Mouse (Mus musculus): ENCODE results near the gene Cxcl2.

Gene Cxcl2

DNA sequence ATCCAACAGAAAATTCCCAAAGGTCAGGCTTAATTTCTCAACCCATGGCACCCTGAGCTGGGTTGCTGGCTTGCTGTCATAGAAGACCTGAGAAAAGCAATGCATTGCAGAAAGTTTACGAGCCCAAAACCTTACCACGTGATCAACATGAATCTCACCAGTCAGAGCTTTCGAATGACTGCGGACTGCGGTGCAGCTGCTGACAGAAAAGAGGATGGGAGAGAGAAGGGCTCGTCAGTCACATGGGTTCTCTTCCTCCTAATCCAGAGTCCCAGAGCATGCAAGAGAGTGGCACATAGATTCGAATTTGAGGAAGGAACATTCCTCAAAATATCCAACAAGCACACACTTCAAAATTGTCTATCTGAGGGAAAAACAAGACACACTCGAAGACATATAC is 9.4 kb upstream of the Cxcl2 start:
- DNase-seq (ENCODE audit: low spot score) = no peak

DNA sequence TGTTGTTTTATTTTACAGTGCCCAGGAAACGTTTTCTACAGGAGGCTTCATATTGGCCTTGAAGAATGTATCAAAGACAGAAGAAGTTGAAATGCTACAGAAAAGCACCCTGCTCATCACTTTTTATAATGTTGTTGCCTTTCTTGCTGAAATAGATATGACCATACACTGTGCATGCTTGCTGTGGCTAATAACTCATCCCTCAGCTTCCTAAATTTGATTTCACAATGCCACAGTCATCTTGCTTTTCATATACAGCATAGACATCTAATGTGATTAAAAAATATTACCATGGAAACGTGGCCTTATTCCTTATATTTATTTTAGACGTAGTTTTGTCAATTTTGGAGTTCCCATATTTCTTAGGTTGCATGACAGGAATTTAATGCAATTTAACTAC is 6.2 kb upstream of the Cxcl2 start:
- no peak for DNase-seq (ENCODE audit: low spot score)

DNA sequence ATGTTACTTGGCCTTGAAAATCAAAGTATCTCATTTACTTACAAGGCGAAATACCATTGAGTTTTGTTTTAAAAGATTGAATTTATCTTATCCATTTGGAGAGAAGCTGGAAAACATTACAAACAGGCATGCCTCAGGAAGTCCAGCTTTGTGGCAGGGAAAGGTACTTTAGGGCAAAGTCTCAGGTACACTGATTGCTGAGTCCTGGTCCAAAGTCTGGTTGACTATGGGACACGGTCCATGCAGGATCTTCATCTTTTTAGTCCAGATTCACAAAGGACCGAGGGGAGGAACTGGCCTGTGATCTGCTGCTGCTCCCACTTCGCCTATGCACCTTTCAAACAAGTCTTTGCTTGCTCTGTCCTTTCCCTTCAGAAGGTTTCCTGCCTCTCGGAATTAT is 4.4 kb upstream of the Cxcl2 start:
- no peak for DNase-seq (ENCODE audit: low spot score)

DNA sequence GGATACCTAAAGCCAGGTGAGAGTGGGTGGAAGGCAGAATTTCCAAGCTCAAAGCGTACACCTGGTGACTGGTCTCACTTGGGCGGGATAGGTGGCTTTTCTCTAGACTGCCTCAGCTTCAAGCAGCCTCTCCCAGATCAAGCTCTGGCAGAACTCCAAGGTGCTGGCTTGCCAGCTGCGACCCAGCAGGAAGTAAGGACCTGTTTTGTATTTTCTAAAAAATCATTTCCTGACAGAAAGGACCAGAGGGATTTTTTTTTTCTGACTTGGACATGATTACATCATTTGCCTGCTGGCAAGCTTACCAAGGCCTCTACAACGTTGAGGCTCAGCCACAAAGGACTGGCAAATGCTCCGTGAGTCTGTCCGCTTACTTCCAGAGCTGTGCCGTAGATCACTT is 3.5 kb upstream of the Cxcl2 start:
- DNase-seq (ENCODE audit: low spot score) = no peak

DNA sequence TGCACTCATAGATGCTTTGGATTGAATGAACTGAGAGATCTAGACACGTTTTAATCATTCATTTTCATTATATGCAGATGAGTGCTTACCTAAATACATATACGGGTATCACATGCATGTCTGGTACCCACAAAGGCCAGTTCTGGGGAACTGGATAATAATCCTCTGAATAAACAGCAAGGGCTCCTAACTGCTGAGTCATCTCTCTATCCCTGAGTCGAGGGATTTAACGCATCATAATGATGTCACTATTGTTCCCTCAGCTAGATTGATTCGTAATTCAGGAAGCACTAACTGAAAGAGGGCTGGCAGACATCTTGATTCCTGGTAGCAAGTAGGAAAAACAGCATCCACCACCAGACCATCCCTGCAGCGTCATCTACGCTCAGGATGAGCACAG is 3.0 kb upstream of the Cxcl2 start:
- DNase-seq (ENCODE audit: low spot score) = no peak

DNA sequence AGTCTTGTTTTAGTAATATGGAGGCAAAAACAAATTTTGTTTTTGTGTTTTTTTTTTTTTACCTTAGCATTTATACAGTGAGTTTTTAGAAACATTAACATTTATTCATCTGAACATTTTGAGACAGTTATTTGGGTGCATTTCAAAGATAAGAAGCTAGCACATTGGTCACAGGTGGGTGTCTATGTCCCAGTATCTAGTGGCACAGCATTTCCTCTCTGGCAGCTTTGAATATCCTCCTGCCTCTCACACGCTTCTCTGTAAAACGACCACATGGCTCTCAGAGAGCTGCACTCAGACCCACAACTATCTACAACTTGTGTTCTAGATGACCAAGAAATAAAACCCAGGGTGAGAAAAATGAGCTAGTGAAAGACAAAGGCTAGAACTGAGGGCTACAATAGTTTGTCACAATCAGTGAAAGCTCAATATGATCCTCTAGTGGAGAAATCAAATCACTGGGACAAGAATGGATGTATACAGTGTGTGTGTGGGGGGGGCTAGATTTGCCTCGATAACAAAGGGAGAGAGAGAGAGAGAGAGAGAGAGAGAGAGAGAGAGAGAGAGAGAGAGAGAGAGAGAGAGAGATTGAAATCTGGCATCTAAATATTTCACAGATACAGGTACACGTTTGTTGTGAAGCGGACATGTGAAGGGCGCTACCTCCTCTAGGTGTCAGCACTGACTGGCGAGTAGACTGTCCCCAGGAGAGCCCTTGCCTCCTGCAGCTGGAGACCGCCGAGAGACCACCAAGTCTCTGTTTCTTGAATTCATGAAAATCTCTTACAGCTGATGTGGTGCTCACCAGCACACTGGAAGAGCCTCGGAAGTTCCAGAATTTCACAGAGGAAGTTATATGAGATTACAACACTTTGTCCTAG is 1.1 kb upstream of the Cxcl2 start:
- no peak for DNase-seq (ENCODE audit: low spot score)

DNA sequence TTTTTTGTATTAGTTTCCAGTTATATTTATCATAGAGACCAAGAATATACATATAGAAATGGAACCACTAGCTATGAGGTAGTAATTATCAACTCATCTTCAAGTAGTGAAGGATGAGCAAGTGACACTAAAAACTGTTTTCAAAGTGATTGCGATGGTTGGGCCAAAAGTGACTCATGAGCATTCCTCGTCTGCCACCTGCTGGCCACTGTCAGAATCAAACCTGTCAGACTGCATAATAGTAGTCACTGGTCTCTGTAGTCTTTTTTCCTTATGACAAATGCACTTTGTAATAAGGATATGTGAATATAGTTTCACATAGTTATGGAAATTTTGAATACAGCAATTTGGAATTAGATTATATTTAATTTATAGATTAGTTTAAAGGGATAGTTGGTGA is 5.3 kb downstream of the Cxcl2 start:
- no peak for DNase-seq (ENCODE audit: low spot score)

DNA sequence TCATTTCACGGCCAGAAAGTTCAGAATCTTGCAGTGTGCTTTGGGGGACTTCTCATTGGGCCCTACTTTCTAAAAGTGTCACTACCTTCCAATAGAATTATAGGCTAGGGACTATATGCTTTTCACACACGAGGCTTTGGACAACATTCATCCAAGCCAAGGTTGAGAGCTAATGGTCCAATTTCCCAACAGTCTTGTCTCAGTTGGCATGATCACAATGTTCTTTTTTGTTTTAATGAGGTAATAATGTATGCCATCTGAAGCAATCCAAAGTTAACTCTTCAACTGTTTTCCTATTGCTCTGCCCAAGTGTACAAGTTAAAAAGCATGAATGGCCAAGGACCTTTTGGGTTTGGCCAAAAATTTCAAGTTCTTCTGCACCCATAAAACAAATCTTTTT is 15.8 kb downstream of the Cxcl2 start:
- DNase-seq (ENCODE audit: low spot score) = no peak

DNA sequence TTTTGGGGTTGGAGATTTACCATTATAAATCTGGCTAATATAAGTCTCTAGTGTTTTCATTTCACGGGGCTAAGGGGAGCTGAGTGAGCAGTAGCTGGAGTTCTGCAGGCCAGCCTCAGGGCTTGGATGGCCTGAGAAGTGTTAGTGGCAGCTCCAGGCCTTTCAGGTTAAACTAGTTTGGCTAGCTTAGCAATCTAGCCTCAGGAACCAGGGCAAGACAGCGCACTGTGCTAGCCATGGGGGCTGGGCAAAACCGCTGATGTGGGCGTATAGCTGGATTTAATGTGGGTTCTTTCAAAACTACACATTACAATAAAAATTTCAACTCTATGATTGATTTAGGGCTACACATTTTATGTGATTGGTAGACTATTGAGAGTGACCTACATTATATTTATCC is 19.3 kb downstream of the Cxcl2 start:
- DNase-seq (ENCODE audit: low spot score) = no peak

DNA sequence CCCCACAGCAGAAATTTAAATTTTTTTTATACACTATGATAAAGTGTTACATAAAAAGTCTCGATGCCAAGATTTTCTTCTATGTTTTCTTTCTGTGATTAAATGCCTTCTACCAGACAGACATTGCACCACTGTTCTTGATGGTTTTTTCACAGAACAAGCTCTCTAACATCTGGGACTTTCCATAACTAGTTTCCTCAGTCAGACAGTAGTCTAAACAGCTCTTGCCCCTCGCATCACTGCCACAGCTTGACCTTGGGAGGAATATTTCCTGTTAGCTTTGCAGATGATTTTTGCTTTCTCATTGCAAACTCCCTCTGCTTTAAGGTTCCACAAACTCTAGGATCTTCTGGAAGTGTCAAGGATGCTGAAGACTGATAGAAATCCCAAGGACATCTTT is 26.9 kb downstream of the Cxcl2 start:
- no peak for DNase-seq (ENCODE audit: low spot score)

DNA sequence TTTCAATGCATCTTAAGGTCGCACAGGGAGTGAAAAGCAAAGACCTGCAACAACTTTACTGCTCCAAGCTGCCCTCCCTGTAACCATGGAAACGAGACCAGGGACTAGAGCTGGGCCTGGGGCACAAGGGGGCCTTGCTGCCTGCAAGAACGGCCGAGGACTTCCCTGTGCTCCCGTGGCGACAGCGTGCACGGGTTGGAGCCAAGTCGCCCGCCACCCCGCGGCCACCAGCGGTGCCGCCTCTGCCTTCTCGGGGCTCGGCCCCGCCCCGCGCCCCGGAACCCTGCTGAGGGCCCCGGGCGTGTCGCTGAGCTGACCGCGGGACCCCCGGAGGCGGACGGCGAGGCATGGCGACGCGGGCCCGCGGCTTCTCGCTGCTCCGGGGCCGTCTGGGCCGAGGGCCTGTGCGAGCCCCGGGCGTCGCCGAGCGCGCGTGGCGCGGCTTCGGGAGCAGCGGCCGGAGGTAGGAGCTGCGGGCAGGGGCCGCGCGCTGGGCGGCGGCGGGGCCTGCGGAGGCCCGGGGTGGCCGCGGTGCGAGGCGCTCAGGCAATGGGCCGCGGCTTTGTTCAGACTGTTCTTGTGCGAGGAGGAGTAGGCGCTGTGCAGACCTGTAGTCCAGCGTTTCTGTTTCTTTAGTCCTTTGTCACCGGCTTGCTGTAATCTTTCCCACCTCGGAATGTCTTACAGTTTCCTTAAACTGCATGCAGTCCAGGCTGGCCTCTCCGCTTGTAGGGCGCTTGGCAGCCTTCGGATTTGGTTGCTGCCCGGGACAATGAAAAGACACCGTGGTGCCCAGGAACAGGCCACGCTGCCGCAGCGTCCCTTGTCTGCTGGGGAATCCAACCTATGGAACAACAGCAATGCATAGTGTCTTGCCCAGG is 27.5 kb downstream of the Cxcl2 start, which contains the start of gene Mthfd2l:
TSS of gene Mthfd2l (plus strand) at position 147 of the 881 bp plus-strand sequence.
- peak; percentile 82 for DNase-seq (ENCODE audit: low spot score)

DNA sequence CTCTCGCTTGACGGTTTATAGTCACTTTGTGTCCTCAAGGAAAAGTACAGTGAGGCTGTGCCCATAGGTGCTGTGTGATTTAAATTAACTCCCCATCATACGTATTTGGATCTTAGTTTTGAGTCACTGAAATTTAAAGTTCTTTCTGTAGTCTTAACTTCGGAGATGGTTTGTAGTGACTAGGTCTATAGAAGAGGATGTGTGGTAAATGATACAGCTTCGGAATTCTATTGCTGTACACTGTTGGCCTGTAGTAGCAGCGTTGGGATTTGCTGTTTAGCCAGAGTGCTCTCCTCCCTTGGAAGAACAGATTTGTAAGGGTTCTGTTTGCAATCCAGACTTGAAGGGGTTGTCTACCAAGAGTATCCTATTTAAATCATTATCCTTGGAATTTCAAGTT is 28.2 kb downstream of the Cxcl2 start:
- peak; percentile 55 for DNase-seq (ENCODE audit: low spot score)

DNA sequence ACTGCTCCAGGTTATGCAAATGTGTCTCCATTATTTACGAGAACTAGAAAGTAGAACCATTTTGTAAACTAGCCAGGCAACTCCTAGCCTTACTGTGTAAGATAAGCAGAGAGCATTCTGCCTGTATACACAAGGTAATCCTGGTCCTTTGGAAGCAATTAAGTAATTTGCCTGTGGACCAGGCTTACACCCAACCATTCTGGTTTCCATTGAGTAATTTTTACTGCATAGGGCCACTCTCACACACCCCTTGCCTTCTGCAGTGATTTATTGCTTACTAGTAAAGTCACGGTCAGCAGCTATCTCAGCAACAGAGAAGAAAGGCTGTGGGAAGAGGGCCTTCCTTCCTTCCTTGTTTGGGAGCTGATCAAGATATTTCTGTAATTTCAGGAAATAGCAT is 33.0 kb downstream of the Cxcl2 start:
- no peak for DNase-seq (ENCODE audit: low spot score)

DNA sequence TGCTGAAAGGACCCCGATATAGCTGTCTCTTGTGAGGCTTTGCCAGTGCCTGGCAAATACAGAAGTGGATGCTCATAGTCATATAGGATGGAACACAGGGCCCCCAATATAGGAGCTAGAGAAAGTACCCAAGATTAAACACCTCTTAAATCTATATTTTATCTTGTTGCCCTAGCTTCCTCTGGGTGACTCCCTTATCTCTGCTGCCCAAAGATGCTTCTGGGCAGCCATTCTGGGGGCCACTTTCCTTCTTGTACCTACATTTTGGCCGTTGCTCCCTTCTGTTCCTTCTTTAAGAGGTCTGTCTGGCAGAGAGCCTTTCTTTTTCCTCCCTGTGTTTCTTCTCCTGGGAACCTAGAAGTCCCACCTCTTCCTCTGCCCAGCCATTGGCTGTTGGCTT is 41.8 kb downstream of the Cxcl2 start:
- no peak for DNase-seq (ENCODE audit: low spot score)

DNA sequence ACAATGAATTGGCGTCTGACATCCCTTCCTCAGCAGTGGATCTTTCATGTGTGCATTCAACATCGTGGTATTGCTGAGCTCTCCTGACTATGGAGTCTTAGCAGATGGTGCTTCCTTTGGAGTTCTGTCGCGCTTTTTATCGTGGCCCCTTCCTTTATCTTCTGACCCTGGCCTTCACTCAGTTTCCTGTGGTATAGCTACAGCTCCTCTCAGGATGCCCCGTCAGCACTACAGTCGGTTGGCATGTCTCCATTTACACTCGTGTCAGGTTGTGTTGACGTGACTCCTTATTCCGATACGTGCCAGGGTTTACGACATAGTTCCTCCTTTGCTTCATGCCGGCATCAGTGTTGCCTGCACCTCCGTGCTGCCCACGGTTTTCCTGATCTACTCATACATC is 45.8 kb downstream of the Cxcl2 start:
- DNase-seq (ENCODE audit: low spot score) = no peak

DNA sequence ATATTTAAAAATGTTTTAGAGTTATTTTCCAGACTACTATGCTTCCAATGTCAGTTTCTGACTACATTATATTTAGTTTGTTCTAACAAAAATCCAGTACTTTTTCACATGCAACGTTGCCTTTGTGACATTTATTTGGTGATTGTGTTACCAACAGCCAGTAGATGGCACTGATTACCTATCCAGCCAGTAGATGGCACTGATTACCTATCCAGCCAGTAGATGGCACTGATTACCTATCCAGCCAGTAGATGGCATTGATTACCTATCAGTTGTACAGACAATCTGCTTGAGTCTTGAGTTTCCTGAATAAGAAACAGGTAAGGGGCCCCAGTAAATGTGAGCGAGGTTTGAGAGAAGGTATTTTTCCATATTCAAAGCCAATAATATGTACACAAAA is 47.8 kb downstream of the Cxcl2 start:
- DNase-seq (ENCODE audit: low spot score) = peak; percentile 56

DNA sequence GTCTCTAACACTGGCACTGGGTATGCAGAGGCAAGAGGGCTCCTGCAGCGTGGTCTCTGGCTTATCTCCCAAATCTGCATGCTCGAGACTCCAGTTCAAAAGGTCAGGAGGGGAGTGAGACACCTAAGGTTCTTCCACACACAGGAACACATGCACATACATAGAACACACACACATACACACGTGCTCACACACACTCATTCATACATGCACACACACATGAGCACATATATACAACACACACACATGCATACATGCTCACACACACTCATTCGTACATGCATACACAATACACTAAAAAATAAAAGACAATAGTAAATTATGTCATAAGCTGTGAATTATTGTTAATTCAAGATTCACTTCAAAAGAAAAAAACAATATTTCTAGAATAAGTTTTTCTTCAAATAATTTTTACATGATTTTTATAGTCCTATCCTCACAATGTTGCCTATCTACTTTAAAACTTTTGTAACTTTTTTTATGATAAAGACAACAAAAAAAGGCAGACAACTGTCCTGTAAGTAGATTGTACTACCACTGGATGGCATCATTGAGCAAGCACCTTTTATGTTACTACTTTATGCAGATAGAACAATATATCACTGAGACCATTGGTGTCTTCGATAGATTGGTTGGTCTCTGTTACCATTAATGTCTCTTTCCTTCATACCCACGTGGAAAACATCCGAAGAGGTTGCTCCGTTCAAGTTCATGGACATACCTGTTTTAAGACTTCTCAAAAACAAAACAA is 49.2 kb downstream of the Cxcl2 start:
- peak; percentile 61 for DNase-seq (ENCODE audit: low spot score)
